Mouse (Mus musculus): ENCODE measurements around the gene Atxn1. TPM values are rescaled to one million over a fixed set of nuclear protein-coding genes. Genes with fewer than 3 reads are reported as not detected.

Atxn1 gene
- total RNA-seq, 2 experiments from 2014 or later, result 7.2 to 16.8 TPM

DNA sequence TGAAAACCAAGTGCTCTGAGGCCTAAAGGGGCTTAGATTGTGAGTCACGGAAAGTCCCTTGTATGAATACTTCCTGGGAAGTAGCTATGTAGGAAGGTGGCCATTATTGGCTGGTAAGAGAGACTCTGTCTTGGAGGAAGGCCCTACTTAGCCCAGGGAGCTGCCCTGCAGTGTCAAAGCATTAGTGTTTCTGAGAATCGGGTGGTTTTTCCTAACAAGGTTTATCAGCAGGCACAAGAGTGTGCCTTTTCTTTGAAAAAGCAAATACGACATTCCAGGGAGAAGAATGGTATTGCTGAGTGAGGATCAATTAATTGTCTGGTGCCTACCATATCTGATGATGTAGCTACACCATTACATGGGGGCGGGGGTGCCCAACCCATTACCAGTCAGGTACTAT lies 417.9 kb downstream of the Atxn1 start:
- no peak for ATAC-seq (replicated peaks; ENCODE audit: poor library complexity)

DNA sequence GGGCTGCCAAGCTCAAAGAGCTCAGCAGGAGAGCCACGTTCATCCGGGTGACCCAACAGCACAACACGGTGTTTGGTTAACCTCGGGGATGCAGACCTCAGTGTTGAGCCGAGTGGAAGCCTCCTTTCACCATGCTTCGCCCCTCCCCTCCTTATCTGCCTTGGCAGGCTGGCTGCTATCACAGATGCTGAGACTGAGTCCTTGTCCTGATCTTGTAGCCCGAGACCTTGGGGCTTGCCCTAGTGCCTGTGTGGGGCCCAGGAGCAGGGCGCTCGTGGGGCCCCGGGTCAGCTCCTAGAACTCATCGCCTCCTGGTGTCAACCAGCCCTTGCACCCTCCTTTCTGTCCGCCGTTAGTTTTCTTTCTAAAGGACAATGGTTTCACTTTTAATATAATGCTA lies 418.8 kb downstream of the Atxn1 start:
- peak; percentile 97 for ATAC-seq (replicated peaks; ENCODE audit: poor library complexity)

DNA sequence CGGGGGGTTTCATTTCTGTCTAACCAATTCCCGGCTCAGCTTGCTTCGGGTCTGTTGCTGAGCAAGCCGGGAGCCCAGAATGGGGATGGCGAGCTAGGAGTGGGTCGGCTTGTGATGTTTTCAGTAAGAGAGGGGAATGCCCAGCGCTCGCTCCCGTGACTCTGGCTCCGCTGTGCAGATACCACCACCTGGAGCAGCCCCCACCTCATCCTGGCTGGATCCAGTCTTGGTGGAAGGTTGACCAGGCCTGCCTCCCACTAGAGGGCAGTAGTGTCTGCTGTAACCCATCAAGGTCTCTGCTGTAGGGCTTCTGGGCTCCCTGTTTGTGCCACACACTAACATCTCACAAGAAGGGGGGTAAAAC lies 425.6 kb downstream of the Atxn1 start:
- peak; percentile 89 for ATAC-seq (replicated peaks; ENCODE audit: poor library complexity)

DNA sequence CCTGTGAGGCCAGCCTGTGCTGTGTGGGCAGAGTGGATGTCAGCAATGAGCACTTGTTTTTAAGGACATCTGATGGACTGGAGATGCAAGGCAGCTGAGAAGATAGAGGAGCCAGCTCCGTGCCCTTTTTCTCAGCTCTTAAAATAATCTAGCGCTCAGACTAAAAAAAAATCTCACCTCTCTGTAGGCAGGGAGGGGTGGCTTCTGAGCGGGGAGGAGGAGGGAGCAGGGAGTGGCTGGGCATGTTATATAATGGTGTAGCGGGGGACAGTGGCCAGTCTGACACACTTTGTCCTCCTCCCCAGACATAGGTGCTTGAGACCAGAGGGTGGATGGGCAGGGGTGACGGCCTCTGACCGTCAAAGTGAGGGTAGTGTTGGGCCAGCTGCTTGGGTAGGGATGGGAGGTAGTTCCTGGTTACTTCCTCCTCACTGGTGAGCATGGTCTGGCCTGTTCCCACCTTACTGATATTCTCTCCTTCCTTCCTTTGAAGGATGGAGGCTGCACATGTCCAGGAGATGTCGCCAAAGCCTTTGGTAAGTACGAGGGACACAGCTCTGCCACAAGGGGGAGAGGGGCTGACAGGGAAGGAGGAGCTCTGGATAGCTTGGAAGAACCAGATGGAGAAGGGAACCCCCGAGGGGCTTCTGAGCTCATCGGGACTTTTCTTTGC lies 426.1 kb downstream of the Atxn1 start:
- peak; percentile 70 for ATAC-seq (replicated peaks; ENCODE audit: poor library complexity)

DNA sequence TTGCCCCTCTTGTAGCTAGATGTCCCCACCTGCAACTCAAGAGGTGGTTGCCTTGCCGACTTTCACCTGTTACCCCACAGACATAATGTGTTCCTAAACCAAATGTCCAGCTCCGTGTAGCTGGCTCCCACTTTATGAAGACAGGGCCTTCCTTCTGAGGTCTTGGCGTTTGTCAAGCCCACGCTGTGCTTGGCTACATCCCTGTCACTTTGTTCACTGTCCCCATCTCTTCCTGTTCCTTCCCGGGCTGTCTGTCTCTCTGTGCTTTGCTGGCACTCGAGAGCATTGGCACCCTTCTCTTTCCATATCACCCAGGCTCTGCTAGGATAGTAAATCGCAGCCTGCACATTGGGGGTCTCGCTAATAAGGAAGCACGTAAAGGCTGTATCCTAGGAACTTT lies 426.7 kb downstream of the Atxn1 start:
- ATAC-seq (replicated peaks; ENCODE audit: poor library complexity), result no peak

DNA sequence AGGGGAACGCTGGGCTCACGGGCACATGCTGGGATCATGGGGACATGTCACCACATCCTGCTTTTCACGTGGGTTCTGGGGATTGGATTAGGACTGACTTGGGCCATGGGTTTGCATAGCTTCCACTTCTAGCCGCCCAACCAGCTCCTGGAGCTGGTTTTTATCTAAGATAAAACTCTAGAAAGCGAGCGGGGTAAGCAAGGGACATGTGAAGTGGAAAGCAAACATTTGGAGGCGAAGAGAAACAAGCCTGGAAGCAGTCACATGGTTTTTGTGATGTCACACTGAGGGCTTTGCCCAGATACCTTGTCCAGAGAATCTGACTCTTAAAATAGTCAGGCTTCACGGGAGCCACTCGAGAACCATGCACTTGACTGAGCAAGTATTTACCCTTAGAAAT lies 427.7 kb downstream of the Atxn1 start:
- ATAC-seq (replicated peaks; ENCODE audit: poor library complexity), result no peak

DNA sequence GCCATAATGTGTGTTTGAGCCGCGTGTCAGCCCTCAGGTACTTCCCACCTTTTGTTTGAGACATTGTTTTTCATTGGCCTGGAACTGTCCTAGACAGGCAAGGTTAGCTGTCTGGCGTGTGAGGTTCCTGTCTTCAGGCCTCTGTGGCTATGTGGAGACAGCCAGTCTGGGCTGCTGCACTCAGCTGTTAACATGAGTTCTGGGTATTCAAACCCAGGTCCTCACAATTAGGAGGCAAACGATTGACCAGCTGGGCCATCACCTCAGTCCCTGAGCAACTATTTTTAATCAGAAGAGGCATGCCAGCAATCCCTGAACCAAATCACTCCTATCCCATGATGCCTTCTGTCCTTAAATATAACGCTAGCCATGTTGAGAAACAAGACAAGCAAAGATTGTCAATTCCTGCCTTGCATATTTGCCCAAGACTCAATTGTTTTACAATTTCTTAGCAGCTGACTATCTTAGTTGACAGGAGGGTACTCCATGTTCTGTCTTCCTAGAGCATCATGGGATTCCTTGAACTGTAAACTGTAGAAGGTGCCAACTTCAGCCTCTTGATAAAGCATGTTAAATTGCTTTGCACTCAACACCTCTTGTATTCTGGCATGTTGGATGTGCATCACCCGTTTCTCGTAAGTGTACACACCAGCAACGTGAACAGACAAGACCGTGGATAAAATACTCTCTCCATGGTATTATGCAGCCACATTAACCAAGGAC lies 428.9 kb downstream of the Atxn1 start:
- ATAC-seq (replicated peaks; ENCODE audit: poor library complexity), result no peak

DNA sequence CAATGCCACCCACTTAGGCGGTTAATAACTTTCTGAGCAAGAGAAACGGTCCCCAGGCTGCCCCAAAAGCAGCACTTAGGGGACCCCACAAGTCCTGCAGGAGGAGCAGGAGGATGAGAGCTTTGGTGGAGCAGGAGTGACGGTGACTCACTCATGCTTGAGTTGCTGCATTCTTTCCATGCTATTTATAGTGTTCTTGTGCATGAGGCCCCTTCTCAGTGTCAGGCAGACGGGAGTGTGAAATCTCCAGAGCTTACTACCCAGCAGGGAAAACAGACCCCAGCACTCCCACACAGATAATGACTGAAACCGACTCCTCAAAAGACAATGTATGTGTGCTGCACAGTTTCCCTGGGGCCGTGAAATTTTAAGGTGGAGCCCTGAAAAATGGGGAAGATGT lies 434.1 kb downstream of the Atxn1 start:
- no peak for ATAC-seq (replicated peaks; ENCODE audit: poor library complexity)

DNA sequence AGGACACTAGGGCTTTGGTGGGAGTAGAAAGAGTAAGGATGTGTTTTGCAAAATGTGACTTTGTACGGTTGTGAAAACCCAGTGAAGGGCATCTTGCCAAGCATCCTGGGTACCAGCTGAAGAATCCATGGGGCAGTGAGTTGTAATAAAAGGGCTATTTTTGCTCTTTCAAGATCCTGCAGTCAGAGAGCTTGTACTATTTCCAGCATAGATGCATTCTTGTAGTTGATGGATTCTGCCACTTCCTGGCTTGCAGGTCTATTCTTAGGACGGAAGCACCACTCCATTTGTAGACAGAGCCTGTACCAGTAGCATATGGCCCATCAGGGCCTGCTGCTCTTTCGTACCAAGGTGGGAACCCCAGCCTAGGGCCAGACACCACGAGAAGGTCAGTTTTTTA lies 436.0 kb downstream of the Atxn1 start:
- no peak for ATAC-seq (replicated peaks; ENCODE audit: poor library complexity)

DNA sequence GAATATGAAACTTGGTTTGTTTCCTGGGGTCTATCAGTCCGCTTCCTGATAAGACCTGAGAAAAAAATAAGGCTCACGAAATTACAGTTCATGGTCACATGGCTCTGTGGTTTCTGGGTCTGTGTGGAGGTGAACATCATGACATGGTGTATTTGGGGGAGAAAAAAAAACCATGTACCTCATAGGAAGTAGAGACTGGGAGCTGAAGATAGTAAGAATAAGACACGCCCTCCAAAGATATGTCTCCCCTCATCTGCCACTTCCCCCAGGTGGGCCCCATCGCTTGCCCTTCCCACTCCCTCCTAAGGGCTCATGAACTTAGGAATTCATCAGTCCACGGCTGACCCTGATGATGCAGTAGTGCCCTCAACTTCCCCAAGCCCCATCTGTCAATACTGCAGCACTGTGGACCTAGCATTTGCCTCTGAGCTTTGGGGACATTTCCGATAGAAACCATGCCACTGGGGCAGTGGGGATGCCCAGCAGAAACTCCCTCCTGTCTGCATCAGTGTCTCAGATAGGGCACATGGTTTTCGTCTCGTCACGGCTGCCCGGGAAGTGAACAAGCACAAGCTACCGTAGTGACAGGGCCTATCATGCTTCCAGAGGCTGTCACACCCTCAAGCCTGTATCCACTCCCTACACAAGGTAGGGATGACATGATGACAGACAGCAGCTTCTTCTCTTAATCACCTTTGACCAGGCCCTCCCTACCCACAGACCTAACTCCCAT lies 437.4 kb downstream of the Atxn1 start:
- ATAC-seq (replicated peaks; ENCODE audit: poor library complexity), result peak; percentile 85

DNA sequence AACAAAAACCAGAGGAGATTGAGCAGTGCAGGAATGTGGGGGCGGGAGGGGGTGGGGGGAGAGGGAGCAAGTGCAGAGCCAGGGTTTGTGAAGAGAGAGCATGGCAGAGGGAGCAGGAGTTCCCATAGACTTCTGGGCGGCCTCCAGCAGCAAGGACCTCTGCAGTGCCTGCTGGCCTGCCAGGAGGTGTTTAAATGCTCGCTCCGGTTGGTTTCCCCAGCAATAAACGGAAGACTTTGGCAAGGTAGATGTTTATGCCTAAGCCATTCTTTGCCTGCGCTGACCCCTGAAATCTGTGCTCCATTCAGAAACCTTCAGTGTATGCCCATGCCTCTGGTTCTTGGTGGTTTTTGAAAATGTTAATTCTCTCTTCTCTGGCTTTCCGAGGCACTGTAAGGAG lies 438.6 kb downstream of the Atxn1 start:
- ATAC-seq (replicated peaks; ENCODE audit: poor library complexity), result no peak

DNA sequence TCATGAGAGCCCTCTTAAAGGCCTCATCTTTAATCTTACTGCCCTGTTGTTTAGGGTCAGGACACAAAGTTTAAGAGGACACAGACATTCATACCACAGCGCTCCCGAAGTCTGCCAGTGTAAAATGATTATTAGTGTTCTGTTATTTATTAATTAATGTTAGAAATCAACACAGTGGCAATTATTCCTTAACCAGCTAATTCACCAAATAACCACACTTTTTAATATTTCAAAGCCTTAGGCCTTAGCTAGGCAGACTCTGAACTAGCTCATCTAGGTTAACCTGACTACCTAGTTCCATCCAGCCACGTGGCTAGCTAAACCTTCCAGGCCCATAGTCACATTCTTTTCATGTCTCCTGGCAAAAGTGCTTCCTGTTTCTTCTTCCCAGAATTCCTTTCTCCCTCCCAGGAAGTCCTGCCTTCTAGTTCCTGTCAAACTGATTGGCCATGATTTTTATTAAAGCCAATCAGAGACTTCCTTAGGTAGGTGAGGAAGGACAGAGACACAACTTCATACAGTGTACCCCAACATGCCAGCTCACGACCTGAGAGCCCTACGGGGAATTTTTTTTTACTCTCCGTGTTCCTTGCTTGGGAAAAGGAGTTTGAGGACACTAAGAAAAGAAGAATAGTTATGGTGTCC lies 439.9 kb downstream of the Atxn1 start:
- ATAC-seq (replicated peaks; ENCODE audit: poor library complexity), result no peak

DNA sequence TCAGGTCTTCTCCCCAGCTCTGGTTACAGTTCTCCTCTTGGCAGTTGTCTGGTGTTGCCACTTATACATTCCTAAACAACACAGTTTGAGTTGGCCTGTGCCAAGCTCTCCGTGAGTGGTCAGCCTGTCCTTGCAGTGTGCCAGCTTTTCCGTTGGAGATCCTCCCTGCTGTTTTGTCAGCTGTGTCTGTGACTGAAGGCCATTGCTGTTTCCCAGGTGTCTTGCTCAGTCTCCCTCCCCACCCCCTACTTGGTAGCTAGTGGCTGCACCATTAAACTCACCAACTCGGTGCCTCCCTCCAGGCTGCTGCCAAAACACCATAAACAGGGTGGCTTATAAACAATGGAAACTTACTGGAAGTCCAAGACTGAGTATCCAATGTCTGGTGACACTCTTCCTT lies 440.5 kb downstream of the Atxn1 start:
- ATAC-seq (replicated peaks; ENCODE audit: poor library complexity), result no peak

DNA sequence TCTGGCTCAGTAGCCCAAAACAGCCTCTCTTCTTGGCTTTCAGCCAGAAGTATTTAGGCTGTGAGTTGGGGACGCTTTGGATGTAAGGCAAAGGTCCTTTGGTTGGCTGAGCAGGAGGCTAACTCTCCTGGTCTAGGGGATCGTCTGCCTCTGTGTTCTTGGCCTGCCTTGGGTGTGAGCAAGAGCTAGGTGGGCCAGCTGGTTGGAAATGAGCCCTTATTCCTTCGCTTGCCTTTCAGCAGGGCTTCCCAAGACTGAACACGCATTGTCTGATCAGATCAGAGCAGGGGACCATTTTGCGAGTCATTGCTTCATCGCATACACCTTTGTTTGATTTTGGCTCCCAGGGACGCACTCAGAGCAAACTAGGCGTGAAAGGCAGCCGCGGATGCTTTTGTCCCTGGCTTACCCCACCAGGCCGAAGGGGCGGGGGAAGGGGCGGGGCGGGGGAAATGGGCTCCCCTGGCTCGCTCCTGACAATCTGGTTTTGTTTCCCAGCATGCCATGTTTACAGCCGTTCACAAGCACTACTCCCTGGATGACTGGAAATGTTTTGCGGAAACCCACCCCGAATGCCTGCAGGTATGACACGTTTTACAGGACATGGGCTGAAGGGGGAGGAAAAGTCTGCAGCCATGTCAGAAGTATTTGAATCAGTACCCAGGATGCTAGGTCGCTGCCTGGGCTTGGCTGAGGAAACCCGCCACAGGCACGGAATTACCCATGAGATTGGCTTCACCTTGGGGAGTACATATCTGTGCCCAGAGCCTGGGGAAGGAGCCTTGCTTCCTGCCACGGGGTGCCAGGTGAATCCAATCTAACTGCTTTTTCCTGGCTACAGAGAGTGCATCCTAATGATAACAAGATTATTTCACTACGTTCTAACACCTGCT lies 448.1 kb downstream of the Atxn1 start:
- ATAC-seq (replicated peaks; ENCODE audit: poor library complexity), result no peak

DNA sequence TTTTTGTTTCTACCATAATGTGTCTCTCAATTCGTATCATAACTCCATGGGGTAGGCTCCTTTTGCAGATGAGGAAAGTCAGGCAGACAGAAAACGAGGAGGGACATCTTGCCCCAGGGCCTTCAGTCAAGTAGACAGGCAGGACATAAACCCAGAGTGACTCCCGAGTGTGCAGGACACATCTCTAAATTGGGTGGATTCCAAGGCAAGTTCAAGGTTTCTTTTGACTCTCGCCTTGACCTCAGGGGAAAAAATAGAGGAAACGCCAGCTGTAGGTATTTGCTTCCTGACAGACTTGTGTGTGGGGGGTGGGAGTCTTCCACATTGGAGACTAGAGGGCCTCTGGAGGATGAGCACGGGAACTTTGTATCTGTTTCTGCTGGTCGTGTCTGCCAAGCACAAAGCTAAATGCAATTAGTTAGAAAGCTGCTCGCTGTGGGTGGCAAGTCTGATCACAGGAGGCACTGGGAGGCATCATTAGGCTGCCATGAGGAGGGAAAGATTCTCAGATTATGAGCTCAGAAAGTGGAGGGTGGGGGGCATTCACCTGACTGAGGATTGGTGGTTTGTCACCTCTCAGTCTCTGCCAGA lies 449.9 kb downstream of the Atxn1 start:
- ATAC-seq (replicated peaks; ENCODE audit: poor library complexity), result no peak

DNA sequence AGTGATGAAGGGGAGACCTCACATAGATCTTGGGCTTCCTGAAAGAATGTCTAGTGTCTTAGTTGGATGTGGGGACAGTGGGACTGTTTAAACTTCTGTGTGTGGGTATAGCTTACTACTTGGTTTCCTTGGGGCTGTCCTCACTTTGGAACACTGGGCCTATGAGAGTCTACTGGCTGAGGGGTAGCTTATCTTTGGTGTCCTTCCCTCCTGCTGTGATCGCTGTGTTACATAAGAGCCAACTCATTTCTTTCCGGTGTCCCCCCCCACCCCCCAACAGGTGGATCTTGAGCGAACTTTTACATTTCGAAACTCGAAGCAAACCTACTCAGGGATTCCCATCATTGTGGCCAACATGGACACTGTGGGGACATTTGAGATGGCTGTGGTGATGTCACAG lies 450.7 kb downstream of the Atxn1 start:
- peak; percentile 17; the same call in 1 of the 2 replicates for ATAC-seq (replicated peaks; ENCODE audit: poor library complexity)

DNA sequence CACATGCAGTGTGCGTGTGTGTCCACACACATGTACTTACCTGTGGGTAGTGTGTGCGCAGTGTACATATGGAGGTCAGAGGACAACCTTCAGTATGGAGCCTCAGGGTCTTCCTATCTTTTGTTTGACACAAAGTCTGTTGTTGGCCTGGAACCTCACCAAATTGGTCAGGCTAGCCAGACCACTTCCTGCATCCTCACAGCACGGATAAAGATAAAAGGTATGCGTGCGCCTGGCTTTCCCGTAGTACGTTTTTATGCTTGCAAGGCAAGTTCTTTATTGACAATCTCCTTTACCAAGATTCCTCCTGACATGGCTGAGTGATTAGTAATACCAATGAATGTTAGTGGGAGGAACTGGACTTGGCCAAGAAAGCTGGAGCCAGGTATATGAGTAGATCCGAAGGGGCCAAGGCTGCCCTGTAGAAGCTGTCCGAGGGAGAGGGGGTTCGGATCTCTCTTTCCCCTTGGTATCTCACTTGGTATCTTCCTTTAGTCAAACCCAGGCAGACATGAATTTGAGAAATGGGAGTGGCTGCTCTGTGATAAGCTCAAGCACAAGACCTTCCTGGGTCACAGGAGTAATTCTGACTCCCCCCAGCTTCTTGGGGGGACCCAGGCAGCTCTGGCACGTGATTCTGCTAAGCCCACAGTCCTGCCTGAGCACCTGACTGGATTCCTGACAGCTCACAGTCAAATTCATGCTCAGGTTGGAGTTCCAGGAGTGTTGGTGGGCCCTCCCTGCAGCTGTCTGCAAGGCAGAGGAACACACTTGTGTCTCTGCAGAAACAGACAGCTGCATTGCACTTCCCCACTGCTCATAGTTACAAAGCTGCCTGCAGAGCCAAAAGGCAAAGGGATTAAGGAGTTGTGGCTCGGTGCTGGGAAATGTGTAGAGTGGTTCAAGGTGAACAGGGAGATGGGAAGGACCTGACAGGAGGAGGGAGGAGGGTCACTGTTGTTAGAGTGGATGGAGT lies 451.5 kb downstream of the Atxn1 start:
- ATAC-seq (replicated peaks; ENCODE audit: poor library complexity), result no peak

DNA sequence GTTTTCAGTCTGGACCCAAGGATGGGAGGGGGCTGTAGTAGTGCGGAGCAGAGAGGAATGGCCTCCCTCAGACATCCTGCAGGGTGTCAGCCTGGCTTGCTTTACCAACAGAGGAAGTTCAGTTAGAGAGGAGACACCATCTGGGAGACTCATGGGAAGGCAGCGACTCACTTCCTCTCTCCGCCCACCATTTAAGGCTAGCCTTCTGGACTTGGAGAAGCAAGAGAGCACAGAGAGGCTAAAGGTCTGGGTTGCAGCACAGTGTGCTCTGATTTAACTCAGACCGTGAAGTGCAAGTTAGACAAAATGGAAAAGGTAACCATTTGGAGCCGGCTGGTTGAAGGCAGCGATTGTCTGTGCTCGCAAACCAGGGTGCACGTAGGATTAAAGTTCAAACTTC lies 452.3 kb downstream of the Atxn1 start:
- ATAC-seq (replicated peaks; ENCODE audit: poor library complexity), result peak; percentile 43

Data from megakaryocyte progenitor cell, adult 5-6 weeks (primary cell).